Mouse (Mus musculus) heart, embryonic 11.5 days (tissue): ENCODE measurements around the gene Myh10. TPM values are rescaled to one million over a fixed set of nuclear protein-coding genes. Genes with fewer than 3 reads are reported as not detected.
A peak's percentile ranks its signal among the peaks of the same experiment; 100 is the strongest.

Experiments
- ATAC-seq: fragments of 200-750 bp; cut with Nextera tagmentation; replicated peaks from 2 replicates; pipeline ENCODE4 v1.8.0; 2017; ENCODE audit warnings: moderate library complexity; ENCODE audit not compliant: insufficient number of reproducible peaks, low FRiP score, low TSS enrichment
- H3K27ac ChIP-seq: fragments of 300-500 bp; sonication (generic); 2 replicates; pipeline ENCODE4 v1.5.1; 2014; ENCODE audit warnings: mild to moderate bottlenecking, low read depth, low read length
- H3K27me3 ChIP-seq: fragments of 300-500 bp; sonication (generic); 2 replicates; pipeline ENCODE4 v1.6.1; 2014; ENCODE audit warnings: mild to moderate bottlenecking, low read length, mixed read lengths; ENCODE audit not compliant: control insufficient read depth, insufficient read depth
- H3K36me3 ChIP-seq: fragments of 300-500 bp; sonication (generic); 2 replicates; pipeline ENCODE4 v1.6.1; 2014; ENCODE audit warnings: mild to moderate bottlenecking, low read length, moderate library complexity, mixed read lengths; ENCODE audit not compliant: control insufficient read depth, insufficient read depth
- H3K4me1 ChIP-seq: fragments of 300-500 bp; sonication (generic); 2 replicates; pipeline ENCODE4 v1.6.1; 2014; ENCODE audit warnings: low read length; ENCODE audit not compliant: control insufficient read depth, insufficient read depth
- H3K4me2 ChIP-seq: fragments of 300-500 bp; sonication (generic); 2 replicates; pipeline ENCODE4 v1.6.1; 2014; ENCODE audit warnings: mild to moderate bottlenecking, moderate library complexity
- H3K4me3 ChIP-seq: fragments of 300-500 bp; sonication (generic); 2 replicates; pipeline ENCODE4 v1.5.1; 2014; ENCODE audit warnings: low read depth, low read length
- H3K9ac ChIP-seq: fragments of 300-500 bp; sonication (generic); 2 replicates; pipeline ENCODE4 v1.6.1; 2014; ENCODE audit warnings: mild to moderate bottlenecking, low read depth, low read length, moderate library complexity
- H3K9me3 ChIP-seq: fragments of 300-500 bp; sonication (generic); replicated peaks from 2 replicates; pipeline ENCODE4 v1.6.1; 2016; ENCODE audit warnings: low read length; ENCODE audit not compliant: control insufficient read depth
- WGBS: fragments of 180-500 bp; shearing (Covaris S2); extraction: QIAGEN DNeasy Blood & Tissue Kit; methylation state at CpG from one replicate; pipeline ENCODE4 v1.1.7; 2014; ENCODE audit not compliant: insufficient replicate concordance; 5-methylcytosine and 5-hydroxymethylcytosine counted together
- polyA plus RNA-seq: library from polyadenylated mRNA; unstranded; fragments of >200 nt; fragmentation: Nextera tagmentation; extraction: Ambion mirVana; gene quantifications from 2 replicates; pipeline ENCODE4 v1.2.1, GENCODE M21; 2014

The Myh10 gene
- polyA plus RNA-seq, 1 experiment from 2014 or later, result 150 TPM

GRCm38 (mm10) chr11:68764622-68765021, 73.3 kb downstream of the Myh10 start:
- Histone ChIP-seq H3K9me3 (no peaks in the 10 kb centered on the region), H3K4me1 (0 out of 2 replicates have a peak, but pooled peaks cover 5% of the 10 kb centered on the region), H3K27ac (no peak overlapping the region), H3K36me3 (peaks cover 60% of the 10 kb centered on the region), H3K9ac (no peak overlapping the region), H3K4me2 (no peak overlapping the region), H3K27me3 (no peaks in the 10 kb centered on the region), H3K4me3 (no peak overlapping the region)
- 85% methylated on average over 3 of the region's 3 CpGs for WGBS
- no peak for ATAC-seq

- Histone ChIP-seq H3K4me2 (no peak overlapping the region), H3K9ac (no peak overlapping the region), H3K9me3 (no peaks in the 10 kb centered on the region), H3K27me3 (no peaks in the 10 kb centered on the region), H3K27ac (no peak overlapping the region), H3K36me3 (peaks cover 76% of the 10 kb centered on the region), H3K4me1 (no peaks in the 10 kb centered on the region), H3K4me3 (no peak overlapping the region)
- 87% methylated on average over 10 of the region's 10 CpGs for WGBS
- no peak for ATAC-seq
Measured at GRCm38 (mm10) chr11:68767762-68768542, 76.6 kb downstream of the Myh10 start.

GRCm38 (mm10) chr11:68769770-68770510, 78.6 kb downstream of the Myh10 start:
- WGBS, result 91% methylated on average over 9 of the region's 9 CpGs
- no peak overlapping the region; the same call in 1 of the 2 replicates for H3K27ac ChIP-seq
- no peak overlapping the region for H3K9ac ChIP-seq
- no peak overlapping the region for H3K4me3 ChIP-seq
- no peaks in the 10 kb centered on the region for H3K9me3 ChIP-seq
- peaks cover 68% of the 10 kb centered on the region for H3K36me3 ChIP-seq
- H3K27me3 ChIP-seq, result no peaks in the 10 kb centered on the region
- ATAC-seq, result no peak
- H3K4me2 ChIP-seq, result no peak overlapping the region
- no peaks in the 10 kb centered on the region for H3K4me1 ChIP-seq

GRCm38 (mm10) chr11:68776147-68776655, 84.8 kb downstream of the Myh10 start:
- no peak overlapping the region for H3K4me3 ChIP-seq
- no peak for ATAC-seq
- peaks cover 26% of the 10 kb centered on the region for H3K36me3 ChIP-seq
- 75% methylated on average over 7 of the region's 7 CpGs for WGBS
- H3K9ac ChIP-seq, result no peak overlapping the region
- H3K4me1 ChIP-seq, result peaks cover 23% of the 10 kb centered on the region
- H3K27me3 ChIP-seq, result no peaks in the 10 kb centered on the region
- H3K4me2 ChIP-seq, result no peak overlapping the region
- no peaks in the 10 kb centered on the region for H3K9me3 ChIP-seq
- no peak overlapping the region for H3K27ac ChIP-seq

GRCm38 (mm10) chr11:68777933-68778332, 86.6 kb downstream of the Myh10 start:
- Histone ChIP-seq H3K27me3 (no peaks in the 10 kb centered on the region), H3K4me1 (peaks cover 26% of the 10 kb centered on the region), H3K4me3 (no peak overlapping the region), H3K36me3 (peaks cover 23% of the 10 kb centered on the region), H3K27ac (no peak overlapping the region), H3K9me3 (no peaks in the 10 kb centered on the region), H3K4me2 (no peak overlapping the region), H3K9ac (no peak overlapping the region)
- ATAC-seq, result no peak
- 77% methylated on average over 11 of the region's 11 CpGs for WGBS

GRCm38 (mm10) chr11:68778855-68779254, 87.5 kb downstream of the Myh10 start:
- Histone ChIP-seq H3K9me3 (no peaks in the 10 kb centered on the region), H3K9ac (no peak overlapping the region), H3K4me1 (peaks cover 26% of the 10 kb centered on the region), H3K27me3 (no peaks in the 10 kb centered on the region), H3K27ac (no peak overlapping the region), H3K36me3 (peaks cover 27% of the 10 kb centered on the region), H3K4me3 (no peak overlapping the region), H3K4me2 (no peak overlapping the region)
- ATAC-seq, result no peak

- no peak for ATAC-seq
- no peaks in the 10 kb centered on the region for H3K27me3 ChIP-seq
- H3K4me1 ChIP-seq, result peaks cover 26% of the 10 kb centered on the region
- H3K9ac ChIP-seq, result no peak overlapping the region
- peak overlapping the region; percentile 47 for H3K27ac ChIP-seq
- peak overlapping the region; percentile 1 for H3K4me2 ChIP-seq
- H3K4me3 ChIP-seq, result no peak overlapping the region
- H3K36me3 ChIP-seq, result peaks cover 32% of the 10 kb centered on the region
- 55% methylated on average over 10 of the region's 10 CpGs for WGBS
- no peaks in the 10 kb centered on the region for H3K9me3 ChIP-seq
Measured at GRCm38 (mm10) chr11:68779735-68780465, 88.5 kb downstream of the Myh10 start.

- peaks cover 37% of the 10 kb centered on the region for H3K36me3 ChIP-seq
- H3K27ac ChIP-seq, result peak overlapping the region; percentile 47; the same call in 1 of the 2 replicates
- no peak overlapping the region for H3K4me3 ChIP-seq
- peak overlapping the region; percentile 1; the same call in 1 of the 2 replicates for H3K4me2 ChIP-seq
- 42% methylated on average over 14 of the region's 14 CpGs for WGBS
- H3K27me3 ChIP-seq, result no peaks in the 10 kb centered on the region
- H3K4me1 ChIP-seq, result peaks cover 26% of the 10 kb centered on the region
- H3K9me3 ChIP-seq, result no peaks in the 10 kb centered on the region
- no peak overlapping the region for H3K9ac ChIP-seq
- ATAC-seq, result peak; percentile 67
Measured at GRCm38 (mm10) chr11:68780466-68781114, 89.2 kb downstream of the Myh10 start.
